ENCODE assay signal across 12 mouse cellular contexts in genomic region chr11:100576256-100576655, GRCm38 (mm10). TPM values are rescaled to one million over a fixed set of nuclear protein-coding genes. Genes with fewer than 3 reads are reported as not detected.
A peak's percentile ranks its signal among the peaks of the same experiment; 100 is the strongest.
DNase-seq lines count a peak whose midpoint lies in the region; ATAC-seq and TF ChIP-seq lines count a peak whose summit lies in the region.
"Had no signal": no experiment of that assay in that cellular context is flagged by ENCODE, and none has a peak within 500 bp of the region (broad histone marks: within the 10 kb centered on the region; RNA-seq: fewer than 3 reads in every experiment).

No protein-coding gene starts in this region.

- H3K27me3 ChIP-seq in forebrain, postnatal 0 days (ENCODE audit: insufficient read depth, low read length) = peaks cover under 1% of the 10 kb centered on the region
- 0 out of 2 replicates have a peak, but pooled peaks cover 7% of the 10 kb centered on the region for H3K27me3 ChIP-seq in forebrain, embryonic 16.5 days (replicated peaks; ENCODE audit: control insufficient read depth, insufficient read depth, low read length)
- H3K27me3 ChIP-seq in limb, embryonic 12.5 days = peaks cover 14% of the 10 kb centered on the region

- H3K4me1 ChIP-seq in forebrain, postnatal 0 days (ENCODE audit: insufficient read depth) = no peaks in the 10 kb centered on the region
- H3K4me1 ChIP-seq in forebrain, embryonic 16.5 days (replicated peaks; ENCODE audit: control insufficient read depth, insufficient read depth, low read length) = peaks cover 6% of the 10 kb centered on the region
- peaks cover 13% of the 10 kb centered on the region for H3K4me1 ChIP-seq in limb, embryonic 12.5 days (replicated peaks)
- H3K4me1 ChIP-seq in olfactory bulb, adult 2 months (ENCODE audit: control insufficient read depth, insufficient read depth, low read length) = peaks cover 25% of the 10 kb centered on the region

- H3K4me3 ChIP-seq in forebrain, postnatal 0 days (ENCODE audit: low read depth, low read length) = no peak overlapping the region
- H3K4me3 ChIP-seq in forebrain, embryonic 16.5 days (replicated peaks; ENCODE audit: low read length) = no peak overlapping the region
- no peak overlapping the region for H3K4me3 ChIP-seq in limb, embryonic 12.5 days (replicated peaks)
- no peak overlapping the region for H3K4me3 ChIP-seq in olfactory bulb, adult 2 months (ENCODE audit: insufficient read depth, low read depth, low read length)

- TF ChIP-seq POLR2A in olfactory bulb, adult 2 months (IDR thresholded peaks at IDR 0.05; ENCODE audit: insufficient read depth, low read depth, low read length) = no peak

- WGBS in forebrain, postnatal 0 days = 74% methylated on average over 21 of the region's 21 CpGs
- WGBS in forebrain, embryonic 16.5 days = 74% methylated on average over 21 of the region's 21 CpGs
- 73% methylated on average over 21 of the region's 21 CpGs for WGBS in limb, embryonic 12.5 days
- WGBS in olfactory bulb, adult 2 months = 80% methylated on average over 21 of the region's 21 CpGs

- DNase-seq in forebrain, postnatal 0 days = no peak
- peak; percentile 14 for DNase-seq in retina, postnatal 1 day
- no peak for DNase-seq in retina, embryonic 14.5 days (ENCODE audit: low spot score)
- DNase-seq in urinary bladder, adult 2 months (ENCODE audit: low spot score) = no peak
- DNase-seq in ovary, postnatal 10 days (ENCODE audit: low spot score) = no peak
- DNase-seq: cerebellum, postnatal 25 days; kidney, adult 18-20 months; lung, postnatal 10 days had no signal

- no peak overlapping the region for H3K9ac ChIP-seq in forebrain, postnatal 0 days
- H3K9ac ChIP-seq in forebrain, embryonic 16.5 days (replicated peaks; ENCODE audit: low read depth, low read length) = no peak overlapping the region
- H3K9ac ChIP-seq in limb, embryonic 12.5 days (replicated peaks) = no peak overlapping the region

- peak overlapping the region; percentile 79 for H3K4me2 ChIP-seq in forebrain, postnatal 0 days (ENCODE audit: low read depth)
- no peak overlapping the region for H3K4me2 ChIP-seq in forebrain, embryonic 16.5 days (ENCODE audit: low read length)
- 0 out of 2 replicates have a peak overlapping the region, but pooled peaks have one; percentile 69 for H3K4me2 ChIP-seq in limb, embryonic 12.5 days

- TF ChIP-seq CTCF in forebrain, postnatal 0 days (IDR thresholded peaks at IDR 0.05; ENCODE audit: low read depth) = no peak
- no peak for TF ChIP-seq CTCF in olfactory bulb, adult 2 months (IDR thresholded peaks at IDR 0.05; ENCODE audit: insufficient read depth, low read depth, low read length)

- H3K9me3 ChIP-seq in forebrain, postnatal 0 days (ENCODE audit: low read length) = no peaks in the 10 kb centered on the region
- no peaks in the 10 kb centered on the region for H3K9me3 ChIP-seq in forebrain, embryonic 16.5 days (ENCODE audit: control insufficient read depth, low read length)
- no peaks in the 10 kb centered on the region for H3K9me3 ChIP-seq in limb, embryonic 12.5 days
- H3K9me3 ChIP-seq: forebrain, embryonic 13.5 days had no signal

- peaks cover 16% of the 10 kb centered on the region for H3K36me3 ChIP-seq in forebrain, postnatal 0 days (ENCODE audit: insufficient read depth)
- peaks cover 10% of the 10 kb centered on the region; the same call in 1 of the 2 replicates for H3K36me3 ChIP-seq in forebrain, embryonic 16.5 days (ENCODE audit: control insufficient read depth, insufficient read depth)
- H3K36me3 ChIP-seq in limb, embryonic 12.5 days = peaks cover 38% of the 10 kb centered on the region

- no peak for ATAC-seq in forebrain, postnatal 0 days
- no peak for ATAC-seq in forebrain, embryonic 16.5 days
- ATAC-seq in limb, embryonic 12.5 days (ENCODE audit: insufficient number of reproducible peaks, insufficient read depth, low FRiP score, low TSS enrichment, low read depth) = no peak

- no peak overlapping the region for H3K27ac ChIP-seq in forebrain, postnatal 0 days (ENCODE audit: low read depth, low read length)
- H3K27ac ChIP-seq in forebrain, embryonic 16.5 days (ENCODE audit: low read length) = no peak overlapping the region
- H3K27ac ChIP-seq in limb, embryonic 12.5 days = no peak overlapping the region
- H3K27ac ChIP-seq in olfactory bulb, adult 2 months (ENCODE audit: insufficient read depth, low read depth, low read length) = peak overlapping the region; percentile 5; the same call in 1 of the 2 replicates
- H3K27ac ChIP-seq: forebrain, embryonic 13.5 days had no signal

RNA-seq across cellular contexts. Expression of gene Cnp, which starts 1.6 kb away (rescaled TPM):
- total RNA-seq in forebrain, postnatal 0 days (2014; rRNA removed) = 37.3 and 41.5 TPM in 2 replicates
- polyA plus RNA-seq in forebrain, postnatal 0 days (2015; fragmentation: Nextera tagmentation; extraction: Ambion mirVana) = 44.8 and 56.2 TPM in 2 replicates
- 22.8 and 29.8 TPM in 2 replicates for polyA plus RNA-seq in forebrain, embryonic 16.5 days (2015; fragmentation: Nextera tagmentation; extraction: Ambion mirVana)
- polyA plus RNA-seq in limb, embryonic 12.5 days (2016; fragmentation: Nextera tagmentation; extraction: Ambion mirVana) = 32.3 and 34.5 TPM in 2 replicates
- not detected in 2 replicates for polyA plus RNA-seq in olfactory bulb, adult 2 months (2012; ENCODE audit: insufficient read depth, insufficient read length, low replicate concordance, missing spikeins)
- 34.9 and 36.0 TPM in 2 replicates for polyA plus RNA-seq in urinary bladder, adult 2 months (2012; rRNA removed)

RNA-seq across cellular contexts. Expression of gene Ttc25, which starts 30.8 kb away (rescaled TPM):
- 1.2 and 2.2 TPM in 2 replicates for total RNA-seq in forebrain, postnatal 0 days (2014; rRNA removed)
- polyA plus RNA-seq in forebrain, postnatal 0 days (2015; fragmentation: Nextera tagmentation; extraction: Ambion mirVana) = 1.1 and 1.8 TPM in 2 replicates
- polyA plus RNA-seq in forebrain, embryonic 16.5 days (2015; fragmentation: Nextera tagmentation; extraction: Ambion mirVana) = 1.0 and 2.0 TPM in 2 replicates
- 1.2 and 1.4 TPM in 2 replicates for polyA plus RNA-seq in limb, embryonic 12.5 days (2016; fragmentation: Nextera tagmentation; extraction: Ambion mirVana)
- not detected in 2 replicates for polyA plus RNA-seq in olfactory bulb, adult 2 months (2012; ENCODE audit: insufficient read depth, insufficient read length, low replicate concordance, missing spikeins)
- 0.26 and 0.60 TPM in 2 replicates for polyA plus RNA-seq in urinary bladder, adult 2 months (2012; rRNA removed)

RNA-seq across cellular contexts. Expression of gene Nkiras2, which starts 42.8 kb away (rescaled TPM):
- total RNA-seq in forebrain, postnatal 0 days (2014; rRNA removed) = 83.0 and 100 TPM in 2 replicates
- polyA plus RNA-seq in forebrain, postnatal 0 days (2015; fragmentation: Nextera tagmentation; extraction: Ambion mirVana) = 81.1 and 81.4 TPM in 2 replicates
- polyA plus RNA-seq in forebrain, embryonic 16.5 days (2015; fragmentation: Nextera tagmentation; extraction: Ambion mirVana) = 85.6 and 96.1 TPM in 2 replicates
- 79.9 and 80.4 TPM in 2 replicates for polyA plus RNA-seq in limb, embryonic 12.5 days (2016; fragmentation: Nextera tagmentation; extraction: Ambion mirVana)
- not detected in 2 replicates for polyA plus RNA-seq in olfactory bulb, adult 2 months (2012; ENCODE audit: insufficient read depth, insufficient read length, low replicate concordance, missing spikeins)
- 54.8 and 55.4 TPM in 2 replicates for polyA plus RNA-seq in urinary bladder, adult 2 months (2012; rRNA removed)

RNA-seq across cellular contexts. Expression of gene Dnajc7, which starts 43.7 kb away (rescaled TPM):
- total RNA-seq in forebrain, postnatal 0 days (2014; rRNA removed) = 104 and 111 TPM in 2 replicates
- 232 and 248 TPM in 2 replicates for polyA plus RNA-seq in forebrain, postnatal 0 days (2015; fragmentation: Nextera tagmentation; extraction: Ambion mirVana)
- polyA plus RNA-seq in forebrain, embryonic 16.5 days (2015; fragmentation: Nextera tagmentation; extraction: Ambion mirVana) = 296 and 326 TPM in 2 replicates
- 282 and 288 TPM in 2 replicates for polyA plus RNA-seq in limb, embryonic 12.5 days (2016; fragmentation: Nextera tagmentation; extraction: Ambion mirVana)
- 670 TPM in 1 of 2 replicates, not detected in the other for polyA plus RNA-seq in olfactory bulb, adult 2 months (2012; ENCODE audit: insufficient read depth, insufficient read length, low replicate concordance, missing spikeins)
- polyA plus RNA-seq in urinary bladder, adult 2 months (2012; rRNA removed) = 118 and 123 TPM in 2 replicates

RNA-seq across cellular contexts. Expression of gene Acly, which starts 48.5 kb away (rescaled TPM):
- 199 and 203 TPM in 2 replicates for total RNA-seq in forebrain, postnatal 0 days (2014; rRNA removed)
- 89.9 and 109 TPM in 2 replicates for polyA plus RNA-seq in forebrain, postnatal 0 days (2015; fragmentation: Nextera tagmentation; extraction: Ambion mirVana)
- polyA plus RNA-seq in forebrain, embryonic 16.5 days (2015; fragmentation: Nextera tagmentation; extraction: Ambion mirVana) = 242 and 248 TPM in 2 replicates
- 186 and 196 TPM in 2 replicates for polyA plus RNA-seq in limb, embryonic 12.5 days (2016; fragmentation: Nextera tagmentation; extraction: Ambion mirVana)
- polyA plus RNA-seq in olfactory bulb, adult 2 months (2012; ENCODE audit: insufficient read depth, insufficient read length, low replicate concordance, missing spikeins) = not detected in 2 replicates
- 83.9 and 93.7 TPM in 2 replicates for polyA plus RNA-seq in urinary bladder, adult 2 months (2012; rRNA removed)
